Mouse (Mus musculus): Measurements from ENCODE around the gene Tsr3.

The Tsr3 gene

GRCm38 (mm10) chr17:25243131-25243780 is 3.3 kb downstream of the Tsr3 start:
- DNase-seq (ENCODE audit: low read depth, low spot score) = peak; percentile 36

GRCm38 (mm10) chr17:25244239-25244638 is 4.3 kb downstream of the Tsr3 start:
- DNase-seq (ENCODE audit: low read depth, low spot score) = no peak

GRCm38 (mm10) chr17:25248033-25248750 is 8.2 kb downstream of the Tsr3 start:
- DNase-seq (ENCODE audit: low read depth, low spot score) = no peak

- no peak for DNase-seq (ENCODE audit: low read depth, low spot score)
These were observed 10.3 kb downstream of the Tsr3 start for GRCm38 (mm10) chr17:25250181-25250835.

GRCm38 (mm10) chr17:25252643-25253042 is 12.7 kb downstream of the Tsr3 start:
- DNase-seq (ENCODE audit: low read depth, low spot score) = no peak

- DNase-seq (ENCODE audit: low read depth, low spot score) = no peak
These were observed 13.8 kb downstream of the Tsr3 start for GRCm38 (mm10) chr17:25253760-25254159.

- no peak for DNase-seq (ENCODE audit: low read depth, low spot score)
These were observed 15.1 kb downstream of the Tsr3 start for GRCm38 (mm10) chr17:25255110-25255509.

GRCm38 (mm10) chr17:25256140-25256754 is 16.3 kb downstream of the Tsr3 start, which contains the start of gene Baiap3:
Baiap3 (minus strand) TSS chr17:25256364.
- no peak for DNase-seq (ENCODE audit: low read depth, low spot score)

GRCm38 (mm10) chr17:25257804-25258261 is 17.9 kb downstream of the Tsr3 start:
- peak; percentile 62 for DNase-seq (ENCODE audit: low read depth, low spot score)

GRCm38 (mm10) chr17:25264453-25264852 is 24.5 kb downstream of the Tsr3 start:
- peak; percentile 53 for DNase-seq (ENCODE audit: low read depth, low spot score)

- DNase-seq (ENCODE audit: low read depth, low spot score) = peak; percentile 35
These were observed 30.9 kb downstream of the Tsr3 start for GRCm38 (mm10) chr17:25270795-25271335.

- peak; percentile 61 for DNase-seq (ENCODE audit: low read depth, low spot score)
These were observed 32.4 kb downstream of the Tsr3 start for GRCm38 (mm10) chr17:25272326-25272725.

- DNase-seq (ENCODE audit: low read depth, low spot score) = peak; percentile 89
These were observed 33.2 kb downstream of the Tsr3 start for GRCm38 (mm10) chr17:25272951-25273705.

GRCm38 (mm10) chr17:25273706-25274501 is 33.9 kb downstream of the Tsr3 start:
- DNase-seq (ENCODE audit: low read depth, low spot score) = peak; percentile 96

GRCm38 (mm10) chr17:25274571-25275346 is 34.8 kb downstream of the Tsr3 start, which contains the start of gene Ube2i:
Ube2i (minus strand) TSS chr17:25274622.
- no peak for DNase-seq (ENCODE audit: low read depth, low spot score)

GRCm38 (mm10) chr17:25275833-25276232 is 35.9 kb downstream of the Tsr3 start:
- DNase-seq (ENCODE audit: low read depth, low spot score) = no peak

- DNase-seq (ENCODE audit: low read depth, low spot score) = peak; percentile 57
These were observed 42.2 kb downstream of the Tsr3 start for GRCm38 (mm10) chr17:25282133-25282532.

GRCm38 (mm10) chr17:25285033-25285432 is 45.1 kb downstream of the Tsr3 start:
- DNase-seq (ENCODE audit: low read depth, low spot score) = peak; percentile 90

- peak; percentile 69 for DNase-seq (ENCODE audit: low read depth, low spot score)
These were observed 48.9 kb downstream of the Tsr3 start for GRCm38 (mm10) chr17:25288842-25289241.
